Mouse (Mus musculus) erythroblast, embryonic 14.5 days (primary cell): ENCODE results near the gene Nthl1. TPM values are rescaled to one million over a fixed set of nuclear protein-coding genes. Genes with fewer than 3 reads are reported as not detected.

ENCODE experiments used
- H3K27me3 ChIP-seq: 2 replicates; pipeline ENCODE4 v1.6.1; 2012; ENCODE audit warnings: inconsistent platforms; ENCODE audit not compliant: control insufficient read depth
- H3K36me3 ChIP-seq: 2 replicates; pipeline ENCODE4 v1.6.1; 2012; ENCODE audit warnings: mild to moderate bottlenecking, inconsistent platforms; ENCODE audit not compliant: control insufficient read depth
- H3K4me1 ChIP-seq: 2 replicates; pipeline ENCODE4 v1.6.1; 2012; ENCODE audit warnings: inconsistent platforms; ENCODE audit not compliant: control insufficient read depth
- H3K4me3 ChIP-seq: replicated peaks from 2 replicates; pipeline ENCODE3; 2012; ENCODE audit warnings: moderate library complexity, mild to moderate bottlenecking, inconsistent platforms
- H3K9me3 ChIP-seq: 2 replicates; pipeline ENCODE4 v1.6.1; 2012; ENCODE audit warnings: low read length, inconsistent platforms, mixed read lengths; ENCODE audit not compliant: control insufficient read depth
- GATA1 ChIP-seq: IDR thresholded peaks from 2 replicates; pipeline ENCODE4 v1.6.1; 2012; ENCODE audit warnings: low read length, inconsistent platforms, mixed read lengths
- TAL1 ChIP-seq: IDR thresholded peaks from 3 replicates; pipeline ENCODE4 v1.6.1; 2012; ENCODE audit warnings: low read length, inconsistent platforms, mixed read lengths
- polyA plus RNA-seq: library from polyadenylated mRNA; stranded (reverse); fragments of >175 nt; gene quantifications from 2 replicates; pipeline ENCODE4 v1.2.3, GENCODE M21; 2012

The Nthl1 gene
- polyA plus RNA-seq, 1 experiment, result 0.04 TPM

- no peak for TF ChIP-seq TAL1
- TF ChIP-seq GATA1, result no peak
- peaks cover 79% of the 10 kb centered on the region for H3K36me3 ChIP-seq
Measured at GRCm38 (mm10) chr17:24610711-24611110, 21.8 kb upstream of the Nthl1 start.

GRCm38 (mm10) chr17:24617561-24618194 is 14.8 kb upstream of the Nthl1 start:
- no peaks in the 10 kb centered on the region for H3K27me3 ChIP-seq
- H3K4me3 ChIP-seq, result peak overlapping the region; percentile 37
- H3K9me3 ChIP-seq, result no peaks in the 10 kb centered on the region
- no peak for TF ChIP-seq GATA1
- TF ChIP-seq TAL1, result no peak
- peaks cover 38% of the 10 kb centered on the region for H3K4me1 ChIP-seq
- peaks cover 93% of the 10 kb centered on the region for H3K36me3 ChIP-seq

More at GRCm38 (mm10) chr17:24610711-24611110, 21.8 kb upstream of the Nthl1 start:
- peaks cover 9% of the 10 kb centered on the region; the same call in 1 of the 2 replicates for H3K4me1 ChIP-seq
- H3K4me3 ChIP-seq, result no peak overlapping the region
- no peaks in the 10 kb centered on the region for H3K27me3 ChIP-seq
- H3K9me3 ChIP-seq, result no peaks in the 10 kb centered on the region

- no peak for TF ChIP-seq GATA1
- TF ChIP-seq TAL1, result no peak
- Histone ChIP-seq H3K4me3 (no peak overlapping the region), H3K9me3 (no peaks in the 10 kb centered on the region), H3K4me1 (peaks cover 11% of the 10 kb centered on the region), H3K36me3 (peaks cover 92% of the 10 kb centered on the region), H3K27me3 (no peaks in the 10 kb centered on the region)
Measured at GRCm38 (mm10) chr17:24625472-24625871, 7.0 kb upstream of the Nthl1 start.

- Histone ChIP-seq H3K4me3 (no peak overlapping the region), H3K27me3 (no peaks in the 10 kb centered on the region), H3K9me3 (no peaks in the 10 kb centered on the region), H3K4me1 (peaks cover 33% of the 10 kb centered on the region), H3K36me3 (peaks cover 63% of the 10 kb centered on the region)
- TF ChIP-seq GATA1 (peak; percentile 74; the same call in 1 of the 2 replicates), TAL1 (no peak)
Measured at GRCm38 (mm10) chr17:24628646-24629045, 3.8 kb upstream of the Nthl1 start.

GRCm38 (mm10) chr17:24630072-24630471 is 2.4 kb upstream of the Nthl1 start:
- H3K27me3 ChIP-seq, result no peaks in the 10 kb centered on the region
- peaks cover 39% of the 10 kb centered on the region for H3K4me1 ChIP-seq
- H3K4me3 ChIP-seq, result no peak overlapping the region
- no peaks in the 10 kb centered on the region for H3K9me3 ChIP-seq
- H3K36me3 ChIP-seq, result peaks cover 51% of the 10 kb centered on the region
- TF ChIP-seq TAL1, result no peak
- no peak for TF ChIP-seq GATA1

- TF ChIP-seq TAL1, result no peak
- no peak for TF ChIP-seq GATA1
Measured at GRCm38 (mm10) chr17:24632813-24633449, 451 bp downstream of the Nthl1 start.

GRCm38 (mm10) chr17:24633831-24634230 is 1.4 kb downstream of the Nthl1 start:
- Histone ChIP-seq H3K27me3 (no peaks in the 10 kb centered on the region), H3K4me3 (no peak overlapping the region), H3K36me3 (peaks cover 19% of the 10 kb centered on the region), H3K4me1 (peaks cover 49% of the 10 kb centered on the region), H3K9me3 (no peaks in the 10 kb centered on the region)
- TF ChIP-seq GATA1, result no peak
- TF ChIP-seq TAL1, result no peak

More at GRCm38 (mm10) chr17:24632813-24633449, 451 bp downstream of the Nthl1 start:
- H3K4me3 ChIP-seq, result peak overlapping the region; percentile 80
- H3K4me1 ChIP-seq, result peaks cover 55% of the 10 kb centered on the region
- H3K36me3 ChIP-seq, result peaks cover 27% of the 10 kb centered on the region
- H3K9me3 ChIP-seq, result no peaks in the 10 kb centered on the region
- H3K27me3 ChIP-seq, result no peaks in the 10 kb centered on the region

- no peaks in the 10 kb centered on the region for H3K9me3 ChIP-seq
- no peak overlapping the region for H3K4me3 ChIP-seq
- H3K27me3 ChIP-seq, result no peaks in the 10 kb centered on the region
- TF ChIP-seq GATA1 (no peak), TAL1 (no peak)
- peaks cover 7% of the 10 kb centered on the region for H3K36me3 ChIP-seq
- peaks cover 44% of the 10 kb centered on the region for H3K4me1 ChIP-seq
Measured at GRCm38 (mm10) chr17:24635024-24635423, 2.5 kb downstream of the Nthl1 start.

- Histone ChIP-seq H3K36me3 (peaks cover under 1% of the 10 kb centered on the region), H3K27me3 (no peaks in the 10 kb centered on the region), H3K4me1 (peaks cover 44% of the 10 kb centered on the region), H3K9me3 (no peaks in the 10 kb centered on the region), H3K4me3 (no peak overlapping the region)
- TF ChIP-seq TAL1 (no peak), GATA1 (no peak)
Measured at GRCm38 (mm10) chr17:24635694-24636093, 3.2 kb downstream of the Nthl1 start.
